Mouse (Mus musculus): Measurements from ENCODE around the gene Kctd15. TPM values are rescaled to one million over a fixed set of nuclear protein-coding genes. Genes with fewer than 3 reads are reported as not detected.

Gene Kctd15
- polyA plus RNA-seq, 1 experiment from 2014 or later, result 37.0 TPM

GRCm38 (mm10) chr7:34607334-34607970 is 49.1 kb downstream of the Kctd15 start:
- Histone ChIP-seq H3K4me3 (replicated peaks) (no peak overlapping the region), H3K9ac (no peak overlapping the region), H3K4me1 (peaks cover 25% of the 10 kb centered on the region), H3K27ac (peak overlapping the region; percentile 2; the same call in 1 of the 2 replicates), H3K27me3 (no peaks in the 10 kb centered on the region), H3K36me3 (no peaks in the 10 kb centered on the region), H3K4me2 (no peak overlapping the region), H3K9me3 (replicated peaks) (no peaks in the 10 kb centered on the region)
- ATAC-seq (replicated peaks; ENCODE audit: low FRiP score), result 0 out of 2 replicates have a peak, but pooled peaks have one; percentile 47
- WGBS, result 74% methylated on average over 5 of the region's 5 CpGs

GRCm38 (mm10) chr7:34606729-34607128 is 49.8 kb downstream of the Kctd15 start:
- Histone ChIP-seq H3K4me1 (peaks cover 25% of the 10 kb centered on the region), H3K27ac (peak overlapping the region; percentile 52), H3K4me2 (peak overlapping the region; percentile 31), H3K9me3 (replicated peaks) (no peaks in the 10 kb centered on the region), H3K36me3 (no peaks in the 10 kb centered on the region), H3K4me3 (replicated peaks) (no peak overlapping the region), H3K9ac (no peak overlapping the region), H3K27me3 (no peaks in the 10 kb centered on the region)
- 23% methylated on average over 11 of the region's 11 CpGs for WGBS
- no peak for ATAC-seq (replicated peaks; ENCODE audit: low FRiP score)

GRCm38 (mm10) chr7:34606051-34606450 is 50.5 kb downstream of the Kctd15 start:
- H3K4me1 ChIP-seq, result peaks cover 25% of the 10 kb centered on the region
- H3K4me3 ChIP-seq (replicated peaks), result no peak overlapping the region
- ATAC-seq (replicated peaks; ENCODE audit: low FRiP score), result no peak
- WGBS, result 39% methylated on average over 15 of the region's 15 CpGs
- H3K4me2 ChIP-seq, result peak overlapping the region; percentile 31
- peak overlapping the region; percentile 52 for H3K27ac ChIP-seq
- no peaks in the 10 kb centered on the region; the same call in 1 of the 2 replicates for H3K9me3 ChIP-seq (replicated peaks)
- H3K27me3 ChIP-seq, result no peaks in the 10 kb centered on the region
- no peak overlapping the region for H3K9ac ChIP-seq
- no peaks in the 10 kb centered on the region for H3K36me3 ChIP-seq

GRCm38 (mm10) chr7:34598576-34598975 is 58.0 kb downstream of the Kctd15 start:
- Histone ChIP-seq H3K9me3 (replicated peaks) (no peaks in the 10 kb centered on the region; the same call in 1 of the 2 replicates), H3K27me3 (no peaks in the 10 kb centered on the region), H3K4me2 (peak overlapping the region; percentile 15; the same call in 1 of the 2 replicates), H3K36me3 (no peaks in the 10 kb centered on the region), H3K4me3 (replicated peaks) (no peak overlapping the region), H3K27ac (peak overlapping the region; percentile 67), H3K9ac (no peak overlapping the region), H3K4me1 (peaks cover 53% of the 10 kb centered on the region)
- WGBS, result 31% methylated on average over 9 of the region's 9 CpGs
- ATAC-seq (replicated peaks; ENCODE audit: low FRiP score), result peak; percentile 38; the same call in 1 of the 2 replicates

- 93% methylated on average over 9 of the region's 9 CpGs for WGBS
- Histone ChIP-seq H3K9ac (no peak overlapping the region), H3K36me3 (no peaks in the 10 kb centered on the region), H3K4me3 (replicated peaks) (no peak overlapping the region), H3K4me2 (no peak overlapping the region), H3K9me3 (replicated peaks) (no peaks in the 10 kb centered on the region; the same call in 1 of the 2 replicates), H3K27me3 (no peaks in the 10 kb centered on the region), H3K27ac (no peak overlapping the region), H3K4me1 (peaks cover 53% of the 10 kb centered on the region)
- ATAC-seq (replicated peaks; ENCODE audit: low FRiP score), result no peak
Observed at GRCm38 (mm10) chr7:34597986-34598385, 58.5 kb downstream of the Kctd15 start.

GRCm38 (mm10) chr7:34596531-34597235 is 59.8 kb downstream of the Kctd15 start:
- Histone ChIP-seq H3K4me3 (replicated peaks) (no peak overlapping the region), H3K36me3 (no peaks in the 10 kb centered on the region), H3K27ac (peak overlapping the region; percentile 77), H3K4me2 (peak overlapping the region; percentile 25), H3K9me3 (replicated peaks) (no peaks in the 10 kb centered on the region; the same call in 1 of the 2 replicates), H3K27me3 (no peaks in the 10 kb centered on the region), H3K9ac (no peak overlapping the region), H3K4me1 (peaks cover 62% of the 10 kb centered on the region)
- WGBS, result 22% methylated on average over 14 of the region's 14 CpGs
- 0 out of 2 replicates have a peak, but pooled peaks have one; percentile 43 for ATAC-seq (replicated peaks; ENCODE audit: low FRiP score)

GRCm38 (mm10) chr7:34595307-34595565 is 61.3 kb downstream of the Kctd15 start:
- H3K4me2 ChIP-seq, result no peak overlapping the region; the same call in 1 of the 2 replicates
- H3K4me1 ChIP-seq, result peaks cover 65% of the 10 kb centered on the region
- no peak overlapping the region for H3K4me3 ChIP-seq (replicated peaks)
- no peaks in the 10 kb centered on the region for H3K9me3 ChIP-seq (replicated peaks)
- H3K27ac ChIP-seq, result peak overlapping the region; percentile 77
- H3K9ac ChIP-seq, result no peak overlapping the region
- H3K27me3 ChIP-seq, result no peaks in the 10 kb centered on the region
- WGBS, result 18% methylated on average over 4 of the region's 4 CpGs
- H3K36me3 ChIP-seq, result no peaks in the 10 kb centered on the region
- no peak for ATAC-seq (replicated peaks; ENCODE audit: low FRiP score)

- H3K9ac ChIP-seq, result no peak overlapping the region
Observed at GRCm38 (mm10) chr7:34594501-34595306, 61.8 kb downstream of the Kctd15 start.

GRCm38 (mm10) chr7:34590711-34591110 is 65.8 kb downstream of the Kctd15 start:
- peaks cover 27% of the 10 kb centered on the region for H3K4me1 ChIP-seq
- no peak for ATAC-seq (replicated peaks; ENCODE audit: low FRiP score)
- no peak overlapping the region for H3K4me3 ChIP-seq (replicated peaks)
- peaks cover 7% of the 10 kb centered on the region; the same call in 1 of the 2 replicates for H3K9me3 ChIP-seq (replicated peaks)
- no peaks in the 10 kb centered on the region for H3K27me3 ChIP-seq
- WGBS, result 92% methylated on average over 11 of the region's 11 CpGs
- no peaks in the 10 kb centered on the region for H3K36me3 ChIP-seq
- no peak overlapping the region for H3K9ac ChIP-seq
- H3K27ac ChIP-seq, result no peak overlapping the region
- H3K4me2 ChIP-seq, result no peak overlapping the region

More at GRCm38 (mm10) chr7:34594501-34595306, 61.8 kb downstream of the Kctd15 start:
- no peaks in the 10 kb centered on the region for H3K27me3 ChIP-seq
- H3K4me1 ChIP-seq, result peaks cover 60% of the 10 kb centered on the region
- peak overlapping the region; percentile 77 for H3K27ac ChIP-seq
- WGBS, result 11% methylated on average over 18 of the region's 18 CpGs
- H3K4me3 ChIP-seq (replicated peaks), result peak overlapping the region; percentile 21
- peak overlapping the region; percentile 56 for H3K4me2 ChIP-seq
- 0 out of 2 replicates have a peak, but pooled peaks have one; percentile 45 for ATAC-seq (replicated peaks; ENCODE audit: low FRiP score)
- H3K36me3 ChIP-seq, result no peaks in the 10 kb centered on the region
- no peaks in the 10 kb centered on the region for H3K9me3 ChIP-seq (replicated peaks)
